Comparison of ENCODE assay signal across 9 mouse cellular contexts in the genomic region with DNA sequence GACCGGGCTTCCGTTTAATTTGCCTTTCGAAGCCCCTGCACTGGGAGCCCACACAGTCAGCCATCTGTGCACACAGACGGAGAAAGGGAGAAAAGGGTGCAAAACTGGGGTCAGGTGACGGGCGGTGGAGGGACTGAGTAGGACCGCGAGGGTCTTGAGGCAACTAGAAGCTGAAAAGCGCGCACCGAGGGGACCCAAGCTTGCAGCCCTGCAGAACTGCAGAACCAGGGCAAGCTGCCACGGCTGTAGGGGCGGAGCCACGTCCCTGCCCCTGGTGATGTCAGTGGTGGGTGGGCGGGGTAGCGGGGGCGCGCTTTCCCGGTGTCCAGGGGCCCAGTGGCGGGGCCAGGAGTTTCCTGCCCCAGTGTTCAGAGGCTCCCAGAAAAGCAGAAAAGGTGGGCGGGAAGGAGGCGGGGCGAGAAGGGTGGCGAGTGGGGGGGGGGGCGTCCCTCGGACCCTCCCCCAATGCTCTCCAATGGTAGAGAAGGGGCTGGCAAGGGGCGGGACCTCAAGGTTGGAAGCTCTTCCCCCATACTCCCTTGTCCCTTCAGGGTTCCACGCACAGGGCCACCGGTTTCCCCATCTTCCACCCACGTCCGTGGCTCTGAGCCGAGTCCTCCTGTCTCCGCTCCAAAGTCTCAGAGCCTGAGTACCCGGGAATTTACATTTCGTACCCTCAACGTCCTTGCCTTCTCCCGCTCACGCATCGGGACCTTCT. TPM values are rescaled to one million over a fixed set of nuclear protein-coding genes. Genes with fewer than 3 reads are reported as not detected.
A peak's percentile ranks its signal among the peaks of the same experiment; 100 is the strongest.
DNase-seq lines count a peak whose midpoint lies in the region; ATAC-seq and TF ChIP-seq lines count a peak whose summit lies in the region.
"Had no signal": no experiment of that assay in that cellular context is flagged by ENCODE, and none has a peak within 500 bp of the region (broad histone marks: within the 10 kb centered on the region; RNA-seq: fewer than 3 reads in every experiment).

No protein-coding gene starts in this region.

- peak overlapping the region; percentile 83 for H3K4me2 ChIP-seq in embryonic facial prominence, embryonic 13.5 days
- peak overlapping the region; percentile 74 for H3K4me2 ChIP-seq in hindbrain, embryonic 11.5 days (replicated peaks; ENCODE audit: low read depth, low read length)
- H3K4me2 ChIP-seq in limb, embryonic 14.5 days (replicated peaks; ENCODE audit: low read depth, low read length, severe bottlenecking): peak overlapping the region; percentile 70
- H3K4me2 ChIP-seq in neural tube, embryonic 13.5 days: peak overlapping the region; percentile 72

- H3K27me3 ChIP-seq in embryonic facial prominence, embryonic 13.5 days: peaks cover 56% of the 10 kb centered on the region
- H3K27me3 ChIP-seq in hindbrain, embryonic 11.5 days (ENCODE audit: control insufficient read depth, insufficient read depth, low read length): peaks cover 26% of the 10 kb centered on the region
- H3K27me3 ChIP-seq in limb, embryonic 14.5 days (ENCODE audit: control insufficient read depth, insufficient read depth, low read length): peaks cover 33% of the 10 kb centered on the region
- peaks cover 50% of the 10 kb centered on the region for H3K27me3 ChIP-seq in neural tube, embryonic 13.5 days

- WGBS in embryonic facial prominence, embryonic 13.5 days: 1% methylated on average over 38 of the region's 39 CpGs
- under 1% methylated on average over 30 of the region's 39 CpGs for WGBS in hindbrain, embryonic 11.5 days
- WGBS in limb, embryonic 14.5 days: under 1% methylated on average over 27 of the region's 39 CpGs
- WGBS in neural tube, embryonic 13.5 days: under 1% methylated on average over 37 of the region's 39 CpGs

- H3K27ac ChIP-seq in embryonic facial prominence, embryonic 13.5 days: peak overlapping the region; percentile 11; the same call in 1 of the 2 replicates
- H3K27ac ChIP-seq in hindbrain, embryonic 11.5 days (ENCODE audit: low read depth, low read length): peak overlapping the region; percentile 84
- H3K27ac ChIP-seq in limb, embryonic 14.5 days (replicated peaks; ENCODE audit: low read depth, low read length): peak overlapping the region; percentile 88
- H3K27ac ChIP-seq in neural tube, embryonic 13.5 days (replicated peaks): peak overlapping the region; percentile 97

- peaks cover 28% of the 10 kb centered on the region for H3K4me1 ChIP-seq in embryonic facial prominence, embryonic 13.5 days
- 0 out of 2 replicates have a peak, but pooled peaks cover 2% of the 10 kb centered on the region for H3K4me1 ChIP-seq in hindbrain, embryonic 11.5 days (replicated peaks; ENCODE audit: control insufficient read depth, insufficient read depth, low read length)
- peaks cover 13% of the 10 kb centered on the region; the same call in 1 of the 2 replicates for H3K4me1 ChIP-seq in limb, embryonic 14.5 days (ENCODE audit: control insufficient read depth, insufficient read depth, low read length)
- peaks cover 20% of the 10 kb centered on the region for H3K4me1 ChIP-seq in neural tube, embryonic 13.5 days (replicated peaks)

- H3K9me3 ChIP-seq in embryonic facial prominence, embryonic 13.5 days: no peaks in the 10 kb centered on the region
- no peaks in the 10 kb centered on the region for H3K9me3 ChIP-seq in hindbrain, embryonic 11.5 days (ENCODE audit: control insufficient read depth, low read length)
- H3K9me3 ChIP-seq in limb, embryonic 14.5 days (ENCODE audit: control insufficient read depth, low read length): no peaks in the 10 kb centered on the region
- H3K9me3 ChIP-seq in neural tube, embryonic 13.5 days: no peaks in the 10 kb centered on the region

- peak overlapping the region; percentile 63 for H3K9ac ChIP-seq in embryonic facial prominence, embryonic 13.5 days
- peak overlapping the region; percentile 49 for H3K9ac ChIP-seq in hindbrain, embryonic 11.5 days (ENCODE audit: low read depth, low read length)
- peak overlapping the region; percentile 50 for H3K9ac ChIP-seq in limb, embryonic 14.5 days (ENCODE audit: low read depth, low read length, severe bottlenecking)
- peak overlapping the region; percentile 87 for H3K9ac ChIP-seq in neural tube, embryonic 13.5 days

- TF ChIP-seq POLR2A in limb, embryonic 14.5 days (IDR thresholded peaks at IDR 0.05; ENCODE audit: borderline replicate concordance, extremely low read depth, insufficient read depth, insufficient read length): no peak

- peak; percentile 67 for DNase-seq in layer of hippocampus, adult 11-12 months (ENCODE audit: low spot score)
- DNase-seq in layer of hippocampus, adult 9-10 months (ENCODE audit: low spot score): no peak
- peak; percentile 59 for DNase-seq in adrenal gland, postnatal 10 days
- peak; percentile 87 for DNase-seq in hindbrain, embryonic 11.5 days (ENCODE audit: low spot score)
- DNase-seq in limb, embryonic 14.5 days (ENCODE audit: low spot score): peak; percentile 90
- peak; percentile 69 for DNase-seq in thymus, postnatal 4 days

- peak; percentile 83 for ATAC-seq in embryonic facial prominence, embryonic 13.5 days (ENCODE audit: insufficient number of reproducible peaks, insufficient read depth, low FRiP score, low TSS enrichment, low read depth)
- ATAC-seq in hindbrain, embryonic 11.5 days (ENCODE audit: low FRiP score): peak; percentile 94
- ATAC-seq in limb, embryonic 14.5 days (ENCODE audit: low FRiP score, low read depth): peak; percentile 90
- peak; percentile 91 for ATAC-seq in neural tube, embryonic 13.5 days (ENCODE audit: low read depth)

- no peaks in the 10 kb centered on the region for H3K36me3 ChIP-seq in embryonic facial prominence, embryonic 13.5 days
- no peaks in the 10 kb centered on the region for H3K36me3 ChIP-seq in hindbrain, embryonic 11.5 days (ENCODE audit: control insufficient read depth, insufficient read depth, low read length)
- H3K36me3 ChIP-seq in limb, embryonic 14.5 days (ENCODE audit: control insufficient read depth, insufficient read depth, low read length): no peaks in the 10 kb centered on the region
- no peaks in the 10 kb centered on the region for H3K36me3 ChIP-seq in neural tube, embryonic 13.5 days

- H3K4me3 ChIP-seq in embryonic facial prominence, embryonic 13.5 days: peak overlapping the region; percentile 50
- peak overlapping the region; percentile 41 for H3K4me3 ChIP-seq in hindbrain, embryonic 11.5 days (ENCODE audit: low read depth, low read length)
- peak overlapping the region; percentile 47 for H3K4me3 ChIP-seq in limb, embryonic 14.5 days (replicated peaks; ENCODE audit: low read length)
- peak overlapping the region; percentile 54 for H3K4me3 ChIP-seq in neural tube, embryonic 13.5 days

RNA-seq across cellular contexts. Expression of gene Nrn1, which starts 1.1 kb away (rescaled TPM):
- 10 to 100 TPM; 21.9 to 41.4 TPM for total RNA-seq in adrenal gland, postnatal 10 days (2021)
- 1.7 and 3.1 TPM in 2 replicates for polyA plus RNA-seq in embryonic facial prominence, embryonic 13.5 days (2015; fragmentation: Nextera tagmentation; extraction: Ambion mirVana)
- polyA plus RNA-seq in hindbrain, embryonic 11.5 days (2014; fragmentation: Nextera tagmentation; extraction: Ambion mirVana): 39.5 and 44.5 TPM in 2 replicates
- polyA plus RNA-seq in limb, embryonic 14.5 days (2012; rRNA removed): 13.8 and 14.1 TPM in 2 replicates
- polyA plus RNA-seq in limb, embryonic 14.5 days (2014; fragmentation: Nextera tagmentation; extraction: Ambion mirVana): 14.7 and 16.2 TPM in 2 replicates
- 74.3 and 74.7 TPM in 2 replicates for polyA plus RNA-seq in neural tube, embryonic 13.5 days (2015; fragmentation: Nextera tagmentation; extraction: Ambion mirVana)
- total RNA-seq: neutrophil, adult 5-6 weeks had no signal

Comparison
In these comparisons a context has a peak if more than half of its experiments do, and no peak if none do; other contexts are left out.
1. H3K27ac ChIP-seq: peak in every context shown above with its lines; median percentile 97 in neural tube, embryonic 13.5 days; 88 in limb, embryonic 14.5 days; 84 in hindbrain, embryonic 11.5 days; 11 in embryonic facial prominence, embryonic 13.5 days.